Mouse (Mus musculus): ENCODE measurements around the gene Olfr314. TPM values are rescaled to one million over a fixed set of nuclear protein-coding genes. Genes with fewer than 3 reads are reported as not detected.

Olfr314 gene
- not detected for polyA plus RNA-seq (2015; fragmentation: Illumina TruSeq; extraction: RNeasy Lipid Tissue Mini Kit (QIAGEN cat#74804); ENCODE audit: insufficient read depth, low read depth, low replicate concordance)

DNA sequence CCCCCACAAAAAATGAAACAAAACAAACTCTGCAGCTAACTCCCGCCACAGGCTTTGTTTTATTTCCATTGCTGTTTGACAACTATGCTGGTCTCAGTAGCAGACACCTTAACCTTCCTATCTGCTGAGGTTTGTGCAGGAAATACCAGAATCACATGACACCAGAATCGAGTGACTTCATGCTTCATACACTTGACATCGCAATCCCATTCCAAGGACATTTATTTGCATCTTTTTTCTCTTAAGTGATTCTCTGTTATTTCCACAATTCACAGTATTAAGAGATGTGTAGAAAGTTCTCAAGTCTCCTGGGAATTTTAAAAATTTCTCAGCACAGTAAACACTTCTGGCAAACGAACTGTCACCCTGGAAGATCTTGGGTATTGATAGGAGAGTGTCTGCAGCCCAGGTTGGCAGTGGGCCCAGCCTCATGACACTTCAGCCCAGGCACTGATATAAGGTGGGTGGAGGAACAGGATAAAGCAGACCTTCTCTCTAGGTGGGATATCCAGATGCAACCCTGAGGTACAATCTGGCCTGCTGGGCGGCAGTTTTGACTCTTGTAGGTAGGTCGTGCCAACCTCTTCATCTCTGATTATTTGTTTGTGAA is at the start of gene Olfr314:
TSS of gene Olfr314 (plus strand) at position 473 of the 610 bp plus-strand sequence.

DNA sequence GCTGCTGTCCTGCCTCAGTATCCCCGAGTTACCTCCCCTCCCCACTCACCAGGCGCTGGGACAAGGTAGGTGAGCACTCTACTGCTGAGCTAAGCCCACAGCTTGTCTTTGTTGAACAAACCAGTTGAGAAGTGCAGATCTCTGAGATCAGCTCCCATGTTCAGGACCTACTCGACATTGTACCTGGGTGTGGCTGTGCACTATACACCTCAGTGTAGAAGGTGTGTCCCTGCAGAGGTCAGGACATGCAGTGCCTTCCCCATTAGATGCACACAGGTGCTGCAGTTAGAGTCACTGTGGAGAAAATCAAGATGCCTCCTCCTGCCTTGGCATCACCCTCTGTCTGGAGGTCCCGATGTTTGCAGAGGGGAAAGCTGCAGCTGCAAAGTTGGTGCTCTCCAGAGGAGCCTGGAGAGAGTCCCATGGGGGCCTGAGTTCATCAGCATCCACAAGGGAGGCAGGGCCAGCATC is 43.9 kb upstream of the Olfr314 start, which contains the start of gene Olfr317:
TSS of gene Olfr317 (minus strand) at position 421 of the 471 bp plus-strand sequence.

DNA sequence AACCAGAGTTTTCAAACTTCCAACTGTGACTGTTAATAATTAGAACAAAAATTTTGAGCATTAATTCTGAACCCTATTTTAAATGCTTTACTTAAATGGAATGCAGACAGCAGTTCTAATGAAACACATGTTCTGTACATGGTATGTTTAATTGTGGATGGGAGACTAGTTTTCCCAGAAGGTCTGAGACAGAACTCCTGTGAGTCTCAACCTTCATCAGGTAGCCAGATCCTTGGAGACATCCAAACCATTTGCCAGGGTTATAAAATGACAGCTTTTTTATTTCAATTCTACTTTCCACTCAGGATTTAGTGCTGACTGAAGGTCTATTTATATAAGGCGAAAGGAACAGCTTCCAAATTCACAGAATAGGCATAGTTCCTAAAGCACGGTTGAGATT is 30.3 kb upstream of the Olfr314 start, which contains the start of gene Olfr316:
TSS of gene Olfr316 (plus strand) at position 301 of the 400 bp plus-strand sequence.

DNA sequence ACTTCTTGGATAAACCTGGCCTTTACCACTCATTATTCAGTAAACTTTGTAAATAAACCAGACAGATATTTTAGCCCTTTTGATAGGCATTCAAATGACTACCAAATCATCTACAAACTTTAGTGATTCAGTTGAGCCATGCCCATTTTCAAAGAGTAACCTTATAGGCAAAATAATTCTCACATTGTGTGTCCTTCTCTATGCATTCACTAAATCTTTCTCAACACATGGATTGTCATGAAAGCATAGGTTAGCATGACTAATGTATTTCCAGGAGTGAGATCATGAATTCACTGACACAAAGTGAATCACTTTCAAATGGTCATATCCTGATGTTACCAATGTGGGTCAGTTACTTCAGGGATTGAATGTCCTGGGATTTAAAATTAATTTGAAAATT is 9.9 kb upstream of the Olfr314 start, which contains the start of gene Olfr315:
TSS of gene Olfr315 (plus strand) at position 301 of the 400 bp plus-strand sequence.

DNA sequence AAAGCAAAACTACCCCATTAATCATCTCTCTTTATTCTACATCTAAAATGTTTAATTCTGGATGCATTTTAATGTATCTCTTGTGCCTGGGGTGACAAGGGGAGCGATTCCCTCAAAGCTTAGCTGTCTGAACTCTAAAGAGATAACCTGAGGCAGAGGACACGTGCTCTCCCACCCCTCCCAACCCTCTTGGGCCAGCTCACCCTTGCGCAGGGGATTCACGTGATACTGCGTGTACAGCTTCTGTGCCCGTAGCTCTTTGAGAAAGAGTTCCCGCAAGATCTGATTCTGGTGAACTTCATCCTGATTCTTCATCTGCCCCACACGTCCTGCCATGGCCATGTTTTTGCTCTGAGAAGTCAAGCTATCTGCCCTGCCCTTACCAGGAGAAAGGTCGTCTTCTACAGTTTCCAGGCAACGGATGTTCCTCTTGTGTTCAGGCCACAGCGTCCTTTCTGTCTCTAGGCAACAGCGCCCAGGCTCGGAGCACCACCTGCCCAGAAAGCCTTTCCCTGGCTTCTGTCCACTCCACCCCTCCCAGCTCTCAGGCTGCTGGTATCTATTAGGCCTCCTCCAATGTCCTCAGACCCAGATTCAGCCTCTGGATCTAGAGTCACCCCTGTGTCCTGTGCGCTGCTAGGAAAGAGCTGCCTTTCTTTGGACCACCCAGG is 18.9 kb downstream of the Olfr314 start, which contains the start of gene Fam183b:
TSS of gene Fam183b (minus strand) at position 403 of the 671 bp plus-strand sequence.

DNA sequence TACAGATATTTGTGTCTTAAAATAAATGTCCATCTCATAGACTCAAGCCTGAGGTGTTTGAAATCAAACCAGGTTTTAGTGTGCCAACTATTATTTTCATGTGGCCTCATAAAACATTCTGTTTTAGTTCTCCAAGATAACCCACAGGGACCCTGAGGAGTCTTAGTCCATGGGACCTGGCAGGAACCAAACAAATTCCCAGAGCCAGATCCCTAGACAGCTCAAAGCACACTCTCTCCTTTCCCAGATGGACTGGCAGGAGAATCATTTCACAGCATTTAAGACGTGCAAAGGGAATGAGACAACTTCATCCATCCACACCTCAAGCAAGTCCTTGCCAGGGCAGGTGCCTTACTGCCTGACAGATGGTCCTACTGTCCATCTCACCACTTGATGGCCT is 31.9 kb downstream of the Olfr314 start, which contains the start of gene Olfr313:
TSS of gene Olfr313 (plus strand) at position 301 of the 400 bp plus-strand sequence.

DNA sequence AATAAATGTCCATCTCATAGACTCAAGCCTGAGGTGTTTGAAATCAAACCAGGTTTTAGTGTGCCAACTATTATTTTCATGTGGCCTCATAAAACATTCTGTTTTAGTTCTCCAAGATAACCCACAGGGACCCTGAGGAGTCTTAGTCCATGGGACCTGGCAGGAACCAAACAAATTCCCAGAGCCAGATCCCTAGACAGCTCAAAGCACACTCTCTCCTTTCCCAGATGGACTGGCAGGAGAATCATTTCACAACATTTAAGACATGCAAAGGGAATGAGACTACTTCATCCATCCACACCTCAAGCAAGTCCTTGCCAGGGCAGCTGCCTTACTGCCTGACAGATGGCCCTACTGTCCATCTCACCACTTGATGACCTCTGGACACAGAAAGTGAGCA is 46.2 kb downstream of the Olfr314 start, which contains the start of gene Olfr312:
TSS of gene Olfr312 (plus strand) at position 301 of the 400 bp plus-strand sequence.

Other genes with a start within 250 kb of the Olfr314 start
- gene Olfr330, start 248.1 kb upstream of the Olfr314 start, polyA plus RNA-seq (2015; fragmentation: Illumina TruSeq; extraction: RNeasy Lipid Tissue Mini Kit (QIAGEN cat#74804); ENCODE audit: insufficient read depth, low read depth, low replicate concordance), result not detected
- not detected for gene Olfr329-ps, start 236.5 kb upstream of the Olfr314 start, polyA plus RNA-seq (2015; fragmentation: Illumina TruSeq; extraction: RNeasy Lipid Tissue Mini Kit (QIAGEN cat#74804); ENCODE audit: insufficient read depth, low read depth, low replicate concordance)
- gene Olfr328, start 227.3 kb upstream of the Olfr314 start, polyA plus RNA-seq (2015; fragmentation: Illumina TruSeq; extraction: RNeasy Lipid Tissue Mini Kit (QIAGEN cat#74804); ENCODE audit: insufficient read depth, low read depth, low replicate concordance), result not detected
- gene Olfr224, start 212.4 kb upstream of the Olfr314 start, polyA plus RNA-seq (2015; fragmentation: Illumina TruSeq; extraction: RNeasy Lipid Tissue Mini Kit (QIAGEN cat#74804); ENCODE audit: insufficient read depth, low read depth, low replicate concordance), result not detected
- gene Olfr325, start 205.2 kb upstream of the Olfr314 start, polyA plus RNA-seq (2015; fragmentation: Illumina TruSeq; extraction: RNeasy Lipid Tissue Mini Kit (QIAGEN cat#74804); ENCODE audit: insufficient read depth, low read depth, low replicate concordance), result not detected
- not detected for gene Olfr324, start 187.8 kb upstream of the Olfr314 start, polyA plus RNA-seq (2015; fragmentation: Illumina TruSeq; extraction: RNeasy Lipid Tissue Mini Kit (QIAGEN cat#74804); ENCODE audit: insufficient read depth, low read depth, low replicate concordance)
- gene 2210407C18Rik, start 166.9 kb upstream of the Olfr314 start, polyA plus RNA-seq (2015; fragmentation: Illumina TruSeq; extraction: RNeasy Lipid Tissue Mini Kit (QIAGEN cat#74804); ENCODE audit: insufficient read depth, low read depth, low replicate concordance), result not detected
- gene Olfr323, start 152.5 kb upstream of the Olfr314 start, polyA plus RNA-seq (2015; fragmentation: Illumina TruSeq; extraction: RNeasy Lipid Tissue Mini Kit (QIAGEN cat#74804); ENCODE audit: insufficient read depth, low read depth, low replicate concordance), result not detected
- not detected for gene Trim58, start 142.5 kb upstream of the Olfr314 start, polyA plus RNA-seq (2015; fragmentation: Illumina TruSeq; extraction: RNeasy Lipid Tissue Mini Kit (QIAGEN cat#74804); ENCODE audit: insufficient read depth, low read depth, low replicate concordance)
- gene Olfr322, start 124.2 kb upstream of the Olfr314 start, polyA plus RNA-seq (2015; fragmentation: Illumina TruSeq; extraction: RNeasy Lipid Tissue Mini Kit (QIAGEN cat#74804); ENCODE audit: insufficient read depth, low read depth, low replicate concordance), result not detected
- gene Olfr320, start 101.9 kb upstream of the Olfr314 start, polyA plus RNA-seq (2015; fragmentation: Illumina TruSeq; extraction: RNeasy Lipid Tissue Mini Kit (QIAGEN cat#74804); ENCODE audit: insufficient read depth, low read depth, low replicate concordance), result not detected
- gene Olfr319, start 83.8 kb upstream of the Olfr314 start, polyA plus RNA-seq (2015; fragmentation: Illumina TruSeq; extraction: RNeasy Lipid Tissue Mini Kit (QIAGEN cat#74804); ENCODE audit: insufficient read depth, low read depth, low replicate concordance), result not detected
- gene Olfr318, start 58.9 kb upstream of the Olfr314 start, polyA plus RNA-seq (2015; fragmentation: Illumina TruSeq; extraction: RNeasy Lipid Tissue Mini Kit (QIAGEN cat#74804); ENCODE audit: insufficient read depth, low read depth, low replicate concordance), result not detected
- gene Olfr317, start 43.7 kb upstream of the Olfr314 start, polyA plus RNA-seq (2015; fragmentation: Illumina TruSeq; extraction: RNeasy Lipid Tissue Mini Kit (QIAGEN cat#74804); ENCODE audit: insufficient read depth, low read depth, low replicate concordance), result not detected
- gene Olfr316, start 30.2 kb upstream of the Olfr314 start, polyA plus RNA-seq (2015; fragmentation: Illumina TruSeq; extraction: RNeasy Lipid Tissue Mini Kit (QIAGEN cat#74804); ENCODE audit: insufficient read depth, low read depth, low replicate concordance), result not detected
- not detected for gene Olfr315, start 9.8 kb upstream of the Olfr314 start, polyA plus RNA-seq (2015; fragmentation: Illumina TruSeq; extraction: RNeasy Lipid Tissue Mini Kit (QIAGEN cat#74804); ENCODE audit: insufficient read depth, low read depth, low replicate concordance)
- gene Fam183b, start 19.0 kb downstream of the Olfr314 start, polyA plus RNA-seq (2015; fragmentation: Illumina TruSeq; extraction: RNeasy Lipid Tissue Mini Kit (QIAGEN cat#74804); ENCODE audit: insufficient read depth, low read depth, low replicate concordance), result 10.9 TPM
- gene Olfr313, start 32.0 kb downstream of the Olfr314 start, polyA plus RNA-seq (2015; fragmentation: Illumina TruSeq; extraction: RNeasy Lipid Tissue Mini Kit (QIAGEN cat#74804); ENCODE audit: insufficient read depth, low read depth, low replicate concordance), result not detected
- not detected for gene Olfr312, start 46.3 kb downstream of the Olfr314 start, polyA plus RNA-seq (2015; fragmentation: Illumina TruSeq; extraction: RNeasy Lipid Tissue Mini Kit (QIAGEN cat#74804); ENCODE audit: insufficient read depth, low read depth, low replicate concordance)
- not detected for gene Olfr311, start 56.3 kb downstream of the Olfr314 start, polyA plus RNA-seq (2015; fragmentation: Illumina TruSeq; extraction: RNeasy Lipid Tissue Mini Kit (QIAGEN cat#74804); ENCODE audit: insufficient read depth, low read depth, low replicate concordance)
- gene Gm12258, start 64.2 kb downstream of the Olfr314 start, polyA plus RNA-seq (2015; fragmentation: Illumina TruSeq; extraction: RNeasy Lipid Tissue Mini Kit (QIAGEN cat#74804); ENCODE audit: insufficient read depth, low read depth, low replicate concordance), result 3.5 TPM
- 2.1 TPM for gene 2810021J22Rik, start 84.3 kb downstream of the Olfr314 start, polyA plus RNA-seq (2015; fragmentation: Illumina TruSeq; extraction: RNeasy Lipid Tissue Mini Kit (QIAGEN cat#74804); ENCODE audit: insufficient read depth, low read depth, low replicate concordance)
- 0.94 TPM for gene Zfp39, start 121.3 kb downstream of the Olfr314 start, polyA plus RNA-seq (2015; fragmentation: Illumina TruSeq; extraction: RNeasy Lipid Tissue Mini Kit (QIAGEN cat#74804); ENCODE audit: insufficient read depth, low read depth, low replicate concordance)
- not detected for gene Btnl10, start 135.0 kb downstream of the Olfr314 start, polyA plus RNA-seq (2015; fragmentation: Illumina TruSeq; extraction: RNeasy Lipid Tissue Mini Kit (QIAGEN cat#74804); ENCODE audit: insufficient read depth, low read depth, low replicate concordance)
- gene Rnf187, start 156.0 kb downstream of the Olfr314 start, polyA plus RNA-seq (2015; fragmentation: Illumina TruSeq; extraction: RNeasy Lipid Tissue Mini Kit (QIAGEN cat#74804); ENCODE audit: insufficient read depth, low read depth, low replicate concordance), result 27.0 TPM
- not detected for gene Hist3h2ba, start 166.0 kb downstream of the Olfr314 start, polyA plus RNA-seq (2015; fragmentation: Illumina TruSeq; extraction: RNeasy Lipid Tissue Mini Kit (QIAGEN cat#74804); ENCODE audit: insufficient read depth, low read depth, low replicate concordance)
- 4.9 TPM for gene Hist3h2a, start 171.7 kb downstream of the Olfr314 start, polyA plus RNA-seq (2015; fragmentation: Illumina TruSeq; extraction: RNeasy Lipid Tissue Mini Kit (QIAGEN cat#74804); ENCODE audit: insufficient read depth, low read depth, low replicate concordance)
- gene Trim17, start 171.7 kb downstream of the Olfr314 start, polyA plus RNA-seq (2015; fragmentation: Illumina TruSeq; extraction: RNeasy Lipid Tissue Mini Kit (QIAGEN cat#74804); ENCODE audit: insufficient read depth, low read depth, low replicate concordance), result not detected
- gene Trim11, start 195.1 kb downstream of the Olfr314 start, polyA plus RNA-seq (2015; fragmentation: Illumina TruSeq; extraction: RNeasy Lipid Tissue Mini Kit (QIAGEN cat#74804); ENCODE audit: insufficient read depth, low read depth, low replicate concordance), result 11.7 TPM

All from pancreas, adult 10 weeks (tissue).